8 mouse cellular contexts compared by ENCODE assay signal in the genomic region with DNA sequence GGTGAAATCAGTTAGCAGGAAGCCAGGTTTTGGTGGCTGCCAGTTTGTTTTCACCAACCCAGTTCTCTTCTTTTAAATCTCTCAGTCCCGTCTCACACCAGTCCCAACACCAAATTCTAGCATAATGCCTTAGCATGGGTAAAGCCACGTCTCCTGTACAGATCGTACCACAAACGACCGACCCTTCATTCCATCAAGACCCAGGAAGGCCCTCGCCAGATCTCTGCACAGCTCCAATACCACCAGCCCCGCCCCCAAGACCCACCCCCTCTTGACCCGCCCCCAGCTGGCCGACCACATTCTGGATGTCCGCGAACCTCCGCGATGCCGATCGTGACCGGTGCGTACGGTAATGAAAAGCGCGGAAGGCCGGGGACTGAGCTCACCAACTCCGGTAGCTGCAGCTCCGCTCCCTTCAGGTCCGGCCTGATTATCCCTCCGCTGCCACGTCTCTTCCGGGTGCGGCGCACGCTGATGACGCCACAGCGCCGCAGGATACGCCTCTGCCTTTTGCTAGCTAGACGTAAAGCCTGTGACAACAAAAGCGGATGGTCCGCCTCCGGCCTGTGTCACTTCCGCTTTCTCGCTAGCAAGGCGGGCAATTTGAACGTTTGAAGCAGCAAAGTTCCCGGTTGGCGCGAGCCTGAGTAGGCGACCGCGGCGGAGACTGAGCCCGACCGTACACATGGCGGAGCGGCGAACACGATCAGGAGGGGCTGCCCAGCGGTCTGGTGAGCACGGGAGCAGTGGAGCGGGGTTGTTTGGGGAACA. TPM values are rescaled to one million over a fixed set of nuclear protein-coding genes. Genes with fewer than 3 reads are reported as not detected.
DNase-seq lines count a peak whose midpoint lies in the region; ATAC-seq and TF ChIP-seq lines count a peak whose summit lies in the region.

A gene (minus strand): TSS at position 479 of the 771 bp plus-strand sequence.
A gene (plus strand): TSS at position 506 of the 771 bp plus-strand sequence.

- in situ Hi-C loops in Patski (cut with MboI; ENCODE audit: low pct_unique_long_range_greater_than_20kb): no loop called here

- H3K36me3 ChIP-seq in hindbrain, embryonic 14.5 days (replicated peaks; ENCODE audit: control insufficient read depth, insufficient read depth): peaks cover 29% of the 10 kb centered on the region

- DNase-seq in Patski (ENCODE audit: low read depth, low spot score): peak; percentile 83
- DNase-seq in cerebellum, postnatal 14 days: peak; percentile 98 to 99
- peak; percentile 94 to 96 for DNase-seq in frontal cortex, postnatal 14 days (ENCODE audit: low spot score in 2 of 2)
- peak; percentile 100 for DNase-seq in hindbrain, embryonic 14.5 days (ENCODE audit: low spot score)
- peak; percentile 96 for DNase-seq in layer of hippocampus, postnatal 36 days
- peak; percentile 98 for DNase-seq in lung, postnatal 36 days
- peak; percentile 99 for DNase-seq in retina, postnatal 1 day
- peak; percentile 92 to 95 for DNase-seq in urinary bladder, adult 18-20 months (ENCODE audit: low spot score in 2 of 2)

- H3K9ac ChIP-seq in hindbrain, embryonic 14.5 days: peak within 1 kb of the TSS; percentile 68

- H3K9me3 ChIP-seq in hindbrain, embryonic 14.5 days (ENCODE audit: control insufficient read depth, low read length): no peaks in the 10 kb centered on the region

- CTCF ChIA-PET in Patski (lab: Charles Lee): interaction anchor here (1.5 kb wide), 1 partner anchor 18 kb away, joined by 5 read pairs; no protein-coding TSS in a partner anchor

- POLR2A ChIA-PET in Patski (lab: Charles Lee): interaction anchor here (0.7 kb wide), 1 partner anchor 28 kb away, joined by 3 read pairs; no protein-coding TSS in a partner anchor

- under 1% methylated on average over 58 of the region's 58 CpGs for WGBS in hindbrain, embryonic 14.5 days

- peaks cover 14% of the 10 kb centered on the region for H3K4me1 ChIP-seq in hindbrain, embryonic 14.5 days (replicated peaks; ENCODE audit: control insufficient read depth, insufficient read depth, low read length)

- no peaks in the 10 kb centered on the region for H3K27me3 ChIP-seq in Patski
- H3K27me3 ChIP-seq in hindbrain, embryonic 14.5 days (ENCODE audit: control insufficient read depth, insufficient read depth, low read length): no peaks in the 10 kb centered on the region

- TF ChIP-seq CTCF in Patski (IDR thresholded peaks at IDR 0.05): no peak

- peak within 1 kb of the TSS; percentile 26; the same call in 1 of the 2 replicates for H3K27ac ChIP-seq in hindbrain, embryonic 14.5 days

- ATAC-seq in Patski: peak; percentile 44
- ATAC-seq in hindbrain, embryonic 14.5 days (ENCODE audit: low FRiP score): peak; percentile 91

- H3K4me2 ChIP-seq in hindbrain, embryonic 14.5 days (replicated peaks): peak within 1 kb of the TSS; percentile 92

- H3K4me3 ChIP-seq in hindbrain, embryonic 14.5 days (replicated peaks; ENCODE audit: low read length): peak within 1 kb of the TSS; percentile 47

RNA-seq across cellular contexts. Expression of the first gene that starts in this region (rescaled TPM):
- 59.4 TPM for polyA plus RNA-seq in Patski (2021)
- polyA plus RNA-seq in hindbrain, embryonic 14.5 days (2014; fragmentation: Nextera tagmentation; extraction: Ambion mirVana): 75.1 and 75.4 TPM in 2 replicates
- total RNA-seq in layer of hippocampus, postnatal 36 days (2021): 10 to 100 TPM; 39.6 to 40.3 TPM

RNA-seq across cellular contexts. Expression of the second gene that starts in this region (rescaled TPM):
- polyA plus RNA-seq in Patski (2021): 16.4 TPM
- polyA plus RNA-seq in hindbrain, embryonic 14.5 days (2014; fragmentation: Nextera tagmentation; extraction: Ambion mirVana): 6.3 and 6.8 TPM in 2 replicates
- under 1 TPM; 0.17 to 0.43 TPM for total RNA-seq in layer of hippocampus, postnatal 36 days (2021)

Comparison
In these comparisons a context has a peak if more than half of its experiments do, and no peak if none do; other contexts are left out.
1. Peak in every context shown above with its lines: DNase-seq, ATAC-seq, H3K4me3 ChIP-seq and H3K27ac ChIP-seq.